Mouse (Mus musculus): Measurements from ENCODE around the gene Fbxo30. TPM values are rescaled to one million over a fixed set of nuclear protein-coding genes. Genes with fewer than 3 reads are reported as not detected.
"Not testable (repeated sequence)": the region's sequence is repeated elsewhere in the genome, so short reads cannot be mapped to it uniquely, and the experiment has no call there.

The Fbxo30 gene
- polyA plus RNA-seq, 1 experiment from 2014 or later = 42.1 TPM

- Histone ChIP-seq H3K4me1 (peaks cover 4% of the 10 kb centered on the region; the same call in 1 of the 2 replicates), H3K9ac (peak overlapping the region; percentile 93), H3K27ac (peak overlapping the region; percentile 97), H3K4me2 (replicated peaks) (peak overlapping the region; percentile 86), H3K9me3 (replicated peaks) (no peaks in the 10 kb centered on the region), H3K36me3 (no peaks in the 10 kb centered on the region), H3K27me3 (no peaks in the 10 kb centered on the region), H3K4me3 (peak overlapping the region; percentile 96)
- peak; percentile 38 for ATAC-seq (ENCODE audit: low FRiP score)
- 0% methylated on average over 44 of the region's 68 CpGs for WGBS
These were observed 572 bp downstream of the Fbxo30 start for GRCm38 (mm10) chr10:11281498-11282305.

- Histone ChIP-seq H3K9me3 (replicated peaks) (no peaks in the 10 kb centered on the region), H3K27me3 (no peaks in the 10 kb centered on the region), H3K9ac (peak overlapping the region; percentile 93), H3K4me1 (peaks cover 4% of the 10 kb centered on the region; the same call in 1 of the 2 replicates), H3K36me3 (no peaks in the 10 kb centered on the region), H3K27ac (peak overlapping the region; percentile 97; the same call in 1 of the 2 replicates), H3K4me3 (peak overlapping the region; percentile 96), H3K4me2 (replicated peaks) (peak overlapping the region; percentile 86)
- ATAC-seq (ENCODE audit: low FRiP score) = no peak
- WGBS = 2% methylated on average over 4 of the region's 4 CpGs
These were observed 1.1 kb downstream of the Fbxo30 start for GRCm38 (mm10) chr10:11282306-11282631.

DNA sequence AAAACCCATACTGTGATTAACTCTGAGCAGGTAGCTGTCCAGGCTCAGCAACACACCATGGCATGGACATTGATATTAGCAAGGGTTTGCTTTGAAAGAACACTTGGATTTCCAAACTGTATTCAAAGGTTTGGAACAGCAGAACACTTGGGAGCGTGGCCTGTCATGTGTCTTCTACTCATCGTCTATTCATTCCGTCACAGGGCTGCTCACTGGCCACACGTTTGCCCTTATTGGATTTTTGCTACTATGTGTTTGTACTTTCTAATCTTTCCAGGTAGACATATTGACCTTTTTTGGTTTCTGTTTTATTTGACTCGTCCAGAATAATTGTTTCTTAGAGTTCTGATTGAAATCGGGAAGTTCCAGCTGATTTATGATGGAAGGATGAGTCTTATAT, 17.3 kb downstream of the Fbxo30 start:
- Histone ChIP-seq H3K9ac (no peak overlapping the region), H3K27ac (no peak overlapping the region), H3K9me3 (replicated peaks) (no peaks in the 10 kb centered on the region), H3K27me3 (no peaks in the 10 kb centered on the region), H3K4me1 (no peaks in the 10 kb centered on the region), H3K4me2 (replicated peaks) (no peak overlapping the region), H3K36me3 (peaks cover 7% of the 10 kb centered on the region; the same call in 1 of the 2 replicates), H3K4me3 (no peak overlapping the region)
- 92% methylated on average over 6 of the region's 6 CpGs for WGBS
- ATAC-seq (ENCODE audit: low FRiP score) = no peak

- no peak overlapping the region for H3K27ac ChIP-seq
- H3K9ac ChIP-seq = no peak overlapping the region
- no peak for ATAC-seq (ENCODE audit: low FRiP score)
- H3K9me3 ChIP-seq (replicated peaks) = no peaks in the 10 kb centered on the region
- 79% methylated on average over 9 of the region's 9 CpGs for WGBS
- no peaks in the 10 kb centered on the region for H3K27me3 ChIP-seq
- no peak overlapping the region for H3K4me2 ChIP-seq (replicated peaks)
- H3K4me1 ChIP-seq = no peaks in the 10 kb centered on the region
- no peaks in the 10 kb centered on the region for H3K36me3 ChIP-seq
- no peak overlapping the region for H3K4me3 ChIP-seq
These were observed 24.4 kb downstream of the Fbxo30 start for GRCm38 (mm10) chr10:11305365-11306053.

GRCm38 (mm10) chr10:11306054-11306367, 24.9 kb downstream of the Fbxo30 start:
- ATAC-seq (ENCODE audit: low FRiP score) = no peak
- WGBS = 44% methylated on average over 2 of the region's 2 CpGs
- Histone ChIP-seq H3K4me2 (replicated peaks) (no peak overlapping the region), H3K9me3 (replicated peaks) (no peaks in the 10 kb centered on the region), H3K27me3 (no peaks in the 10 kb centered on the region), H3K4me1 (no peaks in the 10 kb centered on the region), H3K4me3 (no peak overlapping the region), H3K36me3 (no peaks in the 10 kb centered on the region), H3K9ac (no peak overlapping the region), H3K27ac (no peak overlapping the region)

DNA sequence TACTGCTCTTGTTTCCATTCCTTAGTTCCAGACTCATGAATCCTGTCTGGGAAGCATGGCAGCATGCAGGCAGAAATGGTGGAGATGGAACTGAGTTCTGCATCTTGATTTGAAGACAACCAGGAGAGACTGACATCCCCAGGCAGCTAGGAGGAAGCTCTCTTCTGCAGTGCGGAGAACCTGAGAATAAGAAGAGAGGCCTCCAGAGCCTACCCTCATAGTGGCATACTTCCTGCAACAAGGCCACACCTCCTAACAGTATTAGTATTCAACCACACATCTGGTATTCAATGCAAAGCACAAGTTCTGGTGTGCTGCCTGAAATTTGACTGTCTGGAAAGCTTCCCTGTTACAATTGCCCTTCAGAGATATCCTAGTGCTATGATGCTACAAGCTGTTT, 28.7 kb downstream of the Fbxo30 start:
- Histone ChIP-seq H3K36me3 (no peaks in the 10 kb centered on the region), H3K4me2 (replicated peaks) (no peak overlapping the region), H3K4me1 (no peaks in the 10 kb centered on the region), H3K27me3 (no peaks in the 10 kb centered on the region), H3K9me3 (replicated peaks) (no peaks in the 10 kb centered on the region; the same call in 1 of the 2 replicates), H3K27ac (no peak overlapping the region), H3K9ac (no peak overlapping the region), H3K4me3 (no peak overlapping the region)
- ATAC-seq (ENCODE audit: low FRiP score) = no peak
- WGBS = 96% methylated on average over 1 of the region's 1 CpGs

DNA sequence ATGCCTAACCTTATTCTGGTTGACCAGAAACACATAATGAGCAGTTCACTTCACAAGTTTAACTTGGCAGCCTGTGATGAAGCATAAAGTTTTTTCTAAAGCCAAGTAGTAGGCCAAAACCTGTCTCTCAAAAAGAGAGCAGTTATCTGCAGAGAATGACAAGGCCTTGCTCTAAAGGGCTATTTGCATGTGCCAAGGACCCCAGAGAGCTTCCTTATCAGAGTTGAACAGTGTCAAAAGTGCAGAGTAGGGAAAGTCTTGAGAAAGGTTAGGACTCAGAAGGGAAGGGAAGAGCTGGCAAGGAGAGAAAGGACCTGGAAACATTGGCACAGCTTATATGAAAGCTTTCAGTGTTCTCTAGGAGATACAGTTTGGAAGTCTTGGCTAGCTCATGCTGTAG, 29.4 kb downstream of the Fbxo30 start:
- no peak overlapping the region for H3K27ac ChIP-seq
- H3K4me1 ChIP-seq = no peaks in the 10 kb centered on the region
- no peak for ATAC-seq (ENCODE audit: low FRiP score)
- H3K9ac ChIP-seq = no peak overlapping the region
- H3K9me3 ChIP-seq (replicated peaks) = no peaks in the 10 kb centered on the region; the same call in 1 of the 2 replicates
- H3K36me3 ChIP-seq = no peaks in the 10 kb centered on the region
- no peak overlapping the region for H3K4me3 ChIP-seq
- no peaks in the 10 kb centered on the region for H3K27me3 ChIP-seq
- H3K4me2 ChIP-seq (replicated peaks) = no peak overlapping the region

DNA sequence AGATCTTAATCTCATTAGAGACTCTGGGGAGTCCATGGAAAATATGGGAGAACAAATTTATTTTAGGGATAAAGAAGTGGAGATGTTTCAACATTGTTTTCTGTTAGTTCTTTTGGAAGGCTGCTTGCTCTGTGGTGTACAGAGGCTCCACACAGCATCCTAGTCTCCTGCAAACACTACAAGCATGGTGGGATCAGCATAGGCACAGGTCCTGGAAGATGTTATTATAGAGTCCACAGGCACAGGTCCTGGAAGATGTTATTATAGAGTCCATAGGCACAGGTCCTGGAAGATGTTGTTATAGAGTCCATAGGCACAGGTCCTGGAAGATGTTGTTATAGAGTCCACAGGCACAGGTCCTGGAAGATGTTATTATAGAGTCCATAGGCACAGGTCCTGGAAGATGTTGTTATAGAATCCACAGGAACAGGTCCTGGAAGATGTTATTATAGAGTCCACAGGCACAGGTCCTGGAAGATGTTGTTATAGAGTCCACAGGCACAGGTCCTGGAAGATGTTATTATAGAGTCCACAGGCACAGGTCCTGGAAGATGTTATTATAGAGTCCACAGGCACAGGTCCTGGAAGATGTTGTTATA, 36.8 kb downstream of the Fbxo30 start:
- not testable (repeated sequence) for H3K9ac ChIP-seq; H3K4me3 ChIP-seq; H3K27ac ChIP-seq; H3K36me3 ChIP-seq; ATAC-seq (ENCODE audit: low FRiP score); H3K27me3 ChIP-seq; H3K4me2 ChIP-seq (replicated peaks); H3K9me3 ChIP-seq (replicated peaks); H3K4me1 ChIP-seq

GRCm38 (mm10) chr10:11319446-11319970, 38.4 kb downstream of the Fbxo30 start:
- H3K4me2 ChIP-seq (replicated peaks) = no peak overlapping the region
- no peaks in the 10 kb centered on the region for H3K9me3 ChIP-seq (replicated peaks)
- H3K9ac ChIP-seq = no peak overlapping the region
- no peak overlapping the region for H3K27ac ChIP-seq
- WGBS = 86% methylated on average over 1 of the region's 1 CpGs
- no peaks in the 10 kb centered on the region for H3K27me3 ChIP-seq
- H3K4me3 ChIP-seq = no peak overlapping the region
- no peaks in the 10 kb centered on the region for H3K36me3 ChIP-seq
- ATAC-seq (ENCODE audit: low FRiP score) = no peak
- H3K4me1 ChIP-seq = no peaks in the 10 kb centered on the region

DNA sequence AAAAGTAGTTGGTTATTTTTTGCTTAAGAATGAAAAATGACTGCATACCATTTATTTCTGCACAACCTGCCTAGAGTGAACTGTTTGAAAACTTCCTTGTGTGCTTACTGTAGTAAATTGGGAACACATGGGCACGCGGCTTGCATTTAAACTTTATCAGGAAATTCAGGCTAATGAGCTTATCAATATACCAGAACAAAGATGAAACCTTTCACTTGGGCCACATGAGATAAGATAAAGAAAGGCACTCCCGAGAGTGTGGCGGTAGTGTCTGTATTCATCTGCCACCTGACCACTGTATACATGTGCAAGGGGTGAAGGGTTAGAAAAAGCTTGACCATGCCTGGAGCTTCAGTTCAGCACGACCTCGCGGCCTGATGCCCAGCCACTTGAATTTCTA, 41.2 kb downstream of the Fbxo30 start:
- no peaks in the 10 kb centered on the region for H3K9me3 ChIP-seq (replicated peaks)
- H3K4me1 ChIP-seq = no peaks in the 10 kb centered on the region
- no peak overlapping the region for H3K4me2 ChIP-seq (replicated peaks)
- no peak overlapping the region for H3K9ac ChIP-seq
- WGBS = 92% methylated on average over 7 of the region's 7 CpGs
- no peak for ATAC-seq (ENCODE audit: low FRiP score)
- H3K36me3 ChIP-seq = no peaks in the 10 kb centered on the region
- no peaks in the 10 kb centered on the region for H3K27me3 ChIP-seq
- H3K4me3 ChIP-seq = no peak overlapping the region
- H3K27ac ChIP-seq = no peak overlapping the region

GRCm38 (mm10) chr10:11323202-11323898, 42.2 kb downstream of the Fbxo30 start:
- Histone ChIP-seq H3K4me3 (no peak overlapping the region), H3K9me3 (replicated peaks) (no peaks in the 10 kb centered on the region), H3K27ac (no peak overlapping the region), H3K27me3 (no peaks in the 10 kb centered on the region), H3K4me1 (no peaks in the 10 kb centered on the region), H3K4me2 (replicated peaks) (no peak overlapping the region), H3K9ac (no peak overlapping the region), H3K36me3 (no peaks in the 10 kb centered on the region)
- ATAC-seq (ENCODE audit: low FRiP score) = no peak
- 77% methylated on average over 4 of the region's 4 CpGs for WGBS

GRCm38 (mm10) chr10:11326526-11326925, 45.4 kb downstream of the Fbxo30 start:
- Histone ChIP-seq H3K4me3 (no peak overlapping the region), H3K27ac (no peak overlapping the region), H3K27me3 (no peaks in the 10 kb centered on the region), H3K9me3 (replicated peaks) (no peaks in the 10 kb centered on the region), H3K4me1 (no peaks in the 10 kb centered on the region), H3K4me2 (replicated peaks) (no peak overlapping the region), H3K36me3 (no peaks in the 10 kb centered on the region), H3K9ac (no peak overlapping the region)
- 87% methylated on average over 3 of the region's 3 CpGs for WGBS
- no peak for ATAC-seq (ENCODE audit: low FRiP score)

All from hindbrain, embryonic 12.5 days (tissue).